Mouse (Mus musculus): ENCODE measurements around the gene Rps12. TPM values are rescaled to one million over a fixed set of nuclear protein-coding genes. Genes with fewer than 3 reads are reported as not detected.

The Rps12 gene
- 737 and 854 TPM in 2 replicates for polyA plus RNA-seq (2012; rRNA removed)

DNA sequence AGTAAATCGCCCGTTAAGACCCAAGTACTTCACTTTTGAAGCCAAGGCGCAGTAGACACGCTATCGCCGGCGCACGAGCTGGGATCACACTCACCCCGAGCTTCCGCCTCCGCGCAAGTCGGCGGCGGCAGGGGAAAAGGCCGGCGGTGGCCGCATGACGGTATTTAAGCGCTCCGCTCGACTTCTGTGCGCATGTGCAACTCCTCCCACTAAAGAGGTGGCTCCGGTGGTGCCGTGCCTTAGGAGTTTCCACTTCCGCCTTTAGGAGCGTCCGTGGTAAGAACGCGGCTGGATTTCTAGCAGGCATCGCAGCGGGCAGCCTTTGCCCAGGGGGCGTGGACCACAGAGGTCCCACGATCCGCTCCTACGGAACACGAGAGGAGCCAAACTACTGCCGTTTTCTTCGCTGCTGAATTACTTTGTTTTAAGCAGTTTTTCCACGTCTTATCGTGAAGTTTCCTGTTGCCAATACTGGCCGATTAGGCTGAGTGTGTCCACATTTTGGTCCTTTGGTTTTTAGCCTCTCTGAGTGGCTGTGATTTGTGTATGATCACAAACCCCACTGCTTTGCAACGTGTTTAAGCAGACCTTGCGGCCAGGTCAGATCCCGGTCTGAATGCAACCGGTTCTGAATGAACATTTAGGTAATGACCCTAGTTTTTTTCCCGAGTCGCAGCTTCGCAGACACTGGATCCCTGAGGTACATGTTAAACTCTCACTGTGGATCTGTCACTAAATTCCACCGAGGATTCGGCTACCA, at the start of gene Rps12:
Gene Rps12, minus strand, starts transcription at position 214 of the 760 bp plus-strand sequence.
- peak within 1 kb of the TSS; percentile 95 for H3K4me3 ChIP-seq (ENCODE audit: control insufficient read depth, low read depth, low read length)
- no peaks in the 10 kb centered on the region for H3K27me3 ChIP-seq (ENCODE audit: control insufficient read depth, insufficient read depth, low read length)
- TF ChIP-seq POLR2A (IDR thresholded peaks at IDR 0.05; ENCODE audit: control insufficient read depth, low read depth, low read length) (peak; percentile 99), CTCF (IDR thresholded peaks at IDR 0.05; ENCODE audit: control insufficient read depth, insufficient read depth, insufficient replicate concordance, low read depth, low read length) (no peak)
- H3K4me1 ChIP-seq (ENCODE audit: control insufficient read depth, insufficient read depth, low read length): no peaks in the 10 kb centered on the region; the same call in 1 of the 2 replicates
- peaks cover 1% of the 10 kb centered on the region; the same call in 1 of the 2 replicates for H3K36me3 ChIP-seq (ENCODE audit: control insufficient read depth, insufficient read depth, low read length)
- peak within 1 kb of the TSS; percentile 83 for H3K27ac ChIP-seq (ENCODE audit: control insufficient read depth, insufficient read depth, low read depth, low read length)

DNA sequence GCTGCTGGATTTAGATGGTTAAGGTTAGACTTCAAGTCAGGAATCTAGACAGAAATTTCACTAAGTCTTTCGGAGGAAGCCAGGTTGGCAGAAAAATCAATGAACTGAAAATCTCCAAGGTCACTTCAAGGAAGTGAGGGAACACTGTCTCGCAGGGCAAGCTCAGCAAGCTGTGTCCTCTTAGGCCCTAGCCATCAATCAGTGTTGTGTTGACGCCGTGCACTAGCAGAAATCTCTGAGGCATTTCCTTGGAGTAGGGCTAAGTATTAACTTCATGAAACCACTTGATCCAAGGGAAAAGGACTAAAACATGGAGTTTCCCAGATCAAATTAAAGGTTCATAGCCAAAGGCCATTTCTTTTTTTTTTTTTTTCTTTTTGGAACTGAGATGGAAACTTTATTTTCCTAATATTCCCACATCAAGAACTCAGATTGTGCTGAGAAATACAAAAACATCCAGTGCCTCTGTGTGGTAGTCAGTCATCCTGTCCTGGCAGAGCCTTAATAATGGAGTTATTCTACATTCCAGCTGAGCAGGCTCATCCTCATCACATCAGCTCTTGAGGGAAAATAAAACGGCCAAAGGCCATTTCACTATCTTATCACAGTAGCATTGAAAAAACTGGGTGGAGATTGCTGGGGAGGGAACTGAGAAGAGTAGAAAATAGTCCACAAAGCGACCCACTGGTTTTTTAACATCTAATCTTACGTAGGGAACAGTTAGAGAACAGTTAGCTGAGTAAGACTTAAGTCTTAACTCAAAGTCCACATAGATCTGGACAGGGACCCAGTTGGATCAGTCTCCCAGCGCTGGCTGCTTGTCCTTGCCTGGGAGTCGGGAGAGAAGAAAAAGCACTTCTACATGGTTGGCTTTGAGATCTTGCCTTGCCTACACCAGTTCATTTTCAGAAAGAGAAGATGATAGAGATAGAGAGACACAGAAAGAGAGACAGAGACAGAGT, 49.2 kb upstream of the Rps12 start:
- Histone ChIP-seq H3K36me3 (ENCODE audit: control insufficient read depth, insufficient read depth, low read length) (no peaks in the 10 kb centered on the region), H3K27ac (ENCODE audit: control insufficient read depth, insufficient read depth, low read depth, low read length) (no peak overlapping the region), H3K4me3 (ENCODE audit: control insufficient read depth, low read depth, low read length) (no peak overlapping the region), H3K4me1 (ENCODE audit: control insufficient read depth, insufficient read depth, low read length) (no peaks in the 10 kb centered on the region), H3K27me3 (ENCODE audit: control insufficient read depth, insufficient read depth, low read length) (no peaks in the 10 kb centered on the region)
- no peak for TF ChIP-seq POLR2A (IDR thresholded peaks at IDR 0.05; ENCODE audit: control insufficient read depth, low read depth, low read length)
- TF ChIP-seq CTCF (IDR thresholded peaks at IDR 0.05; ENCODE audit: control insufficient read depth, insufficient read depth, insufficient replicate concordance, low read depth, low read length): no peak

DNA sequence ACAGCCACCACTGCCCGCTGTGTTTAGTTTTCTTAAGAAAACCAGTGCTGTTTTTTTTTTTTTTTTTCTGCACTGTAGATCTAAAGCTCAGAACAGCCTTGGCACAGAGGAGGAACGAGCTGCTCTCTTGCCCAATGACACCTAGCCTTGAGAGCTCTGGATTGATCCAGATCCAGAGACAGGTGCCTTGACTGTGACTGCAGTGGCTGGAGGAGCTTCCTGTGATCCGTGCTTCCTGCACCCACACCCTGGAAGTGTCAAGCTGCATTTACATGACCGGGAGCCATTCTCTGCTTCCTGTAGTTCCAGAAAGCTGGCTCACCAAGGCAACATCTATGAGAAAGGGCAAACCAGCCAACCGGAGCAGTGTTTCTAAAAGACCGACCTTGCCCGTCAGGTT, 39.4 kb upstream of the Rps12 start:
- H3K36me3 ChIP-seq (ENCODE audit: control insufficient read depth, insufficient read depth, low read length): no peaks in the 10 kb centered on the region
- H3K4me1 ChIP-seq (ENCODE audit: control insufficient read depth, insufficient read depth, low read length): no peaks in the 10 kb centered on the region
- no peak for TF ChIP-seq POLR2A (IDR thresholded peaks at IDR 0.05; ENCODE audit: control insufficient read depth, low read depth, low read length)
- no peak for TF ChIP-seq CTCF (IDR thresholded peaks at IDR 0.05; ENCODE audit: control insufficient read depth, insufficient read depth, insufficient replicate concordance, low read depth, low read length)
- H3K4me3 ChIP-seq (ENCODE audit: control insufficient read depth, low read depth, low read length): no peak overlapping the region
- H3K27me3 ChIP-seq (ENCODE audit: control insufficient read depth, insufficient read depth, low read length): no peaks in the 10 kb centered on the region
- no peak overlapping the region for H3K27ac ChIP-seq (ENCODE audit: control insufficient read depth, insufficient read depth, low read depth, low read length)

DNA sequence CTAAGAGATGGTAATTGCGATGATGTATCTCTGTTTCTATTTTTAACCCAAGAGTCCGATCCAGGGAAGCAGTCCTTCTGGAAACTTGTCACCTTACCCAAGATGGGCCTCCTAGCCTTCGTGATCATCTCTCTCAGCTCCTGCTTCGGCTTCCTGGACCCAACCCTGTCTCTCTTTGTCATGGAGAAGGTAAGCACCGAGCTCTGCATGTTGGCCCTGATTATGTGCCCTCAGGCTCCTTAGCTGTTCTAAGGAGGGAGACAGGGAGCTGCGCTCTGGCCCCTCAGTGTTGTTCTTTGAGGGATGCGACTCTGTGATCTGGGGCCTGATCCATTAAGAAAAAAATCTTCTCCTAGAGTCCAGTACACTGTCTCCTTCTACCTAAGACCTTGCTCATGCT, 29.2 kb upstream of the Rps12 start:
- Histone ChIP-seq H3K36me3 (ENCODE audit: control insufficient read depth, insufficient read depth, low read length) (no peaks in the 10 kb centered on the region), H3K4me1 (ENCODE audit: control insufficient read depth, insufficient read depth, low read length) (no peaks in the 10 kb centered on the region), H3K27ac (ENCODE audit: control insufficient read depth, insufficient read depth, low read depth, low read length) (no peak overlapping the region), H3K4me3 (ENCODE audit: control insufficient read depth, low read depth, low read length) (no peak overlapping the region), H3K27me3 (ENCODE audit: control insufficient read depth, insufficient read depth, low read length) (no peaks in the 10 kb centered on the region)
- no peak for TF ChIP-seq CTCF (IDR thresholded peaks at IDR 0.05; ENCODE audit: control insufficient read depth, insufficient read depth, insufficient replicate concordance, low read depth, low read length)
- TF ChIP-seq POLR2A (IDR thresholded peaks at IDR 0.05; ENCODE audit: control insufficient read depth, low read depth, low read length): no peak

DNA sequence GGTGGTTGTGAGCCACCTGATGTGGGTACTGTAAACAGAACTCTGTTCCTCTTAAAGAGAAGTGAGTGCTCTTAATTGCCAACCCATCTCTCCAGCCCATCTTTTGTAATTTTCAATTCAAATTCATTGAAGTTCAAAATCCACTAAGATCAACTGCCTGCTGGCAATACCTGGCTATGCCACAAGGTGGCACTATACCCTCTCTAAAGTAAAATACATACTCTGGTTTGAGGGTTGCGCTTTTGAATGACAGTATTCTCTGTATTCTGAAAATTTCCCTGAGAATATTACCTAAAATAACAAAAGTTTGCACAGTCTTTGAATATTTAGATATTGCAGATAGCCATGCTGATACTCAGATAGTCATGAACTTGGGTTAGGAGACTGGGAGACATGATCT, 28.1 kb upstream of the Rps12 start:
- no peaks in the 10 kb centered on the region for H3K4me1 ChIP-seq (ENCODE audit: control insufficient read depth, insufficient read depth, low read length)
- TF ChIP-seq CTCF (IDR thresholded peaks at IDR 0.05; ENCODE audit: control insufficient read depth, insufficient read depth, insufficient replicate concordance, low read depth, low read length) (no peak), POLR2A (IDR thresholded peaks at IDR 0.05; ENCODE audit: control insufficient read depth, low read depth, low read length) (no peak)

DNA sequence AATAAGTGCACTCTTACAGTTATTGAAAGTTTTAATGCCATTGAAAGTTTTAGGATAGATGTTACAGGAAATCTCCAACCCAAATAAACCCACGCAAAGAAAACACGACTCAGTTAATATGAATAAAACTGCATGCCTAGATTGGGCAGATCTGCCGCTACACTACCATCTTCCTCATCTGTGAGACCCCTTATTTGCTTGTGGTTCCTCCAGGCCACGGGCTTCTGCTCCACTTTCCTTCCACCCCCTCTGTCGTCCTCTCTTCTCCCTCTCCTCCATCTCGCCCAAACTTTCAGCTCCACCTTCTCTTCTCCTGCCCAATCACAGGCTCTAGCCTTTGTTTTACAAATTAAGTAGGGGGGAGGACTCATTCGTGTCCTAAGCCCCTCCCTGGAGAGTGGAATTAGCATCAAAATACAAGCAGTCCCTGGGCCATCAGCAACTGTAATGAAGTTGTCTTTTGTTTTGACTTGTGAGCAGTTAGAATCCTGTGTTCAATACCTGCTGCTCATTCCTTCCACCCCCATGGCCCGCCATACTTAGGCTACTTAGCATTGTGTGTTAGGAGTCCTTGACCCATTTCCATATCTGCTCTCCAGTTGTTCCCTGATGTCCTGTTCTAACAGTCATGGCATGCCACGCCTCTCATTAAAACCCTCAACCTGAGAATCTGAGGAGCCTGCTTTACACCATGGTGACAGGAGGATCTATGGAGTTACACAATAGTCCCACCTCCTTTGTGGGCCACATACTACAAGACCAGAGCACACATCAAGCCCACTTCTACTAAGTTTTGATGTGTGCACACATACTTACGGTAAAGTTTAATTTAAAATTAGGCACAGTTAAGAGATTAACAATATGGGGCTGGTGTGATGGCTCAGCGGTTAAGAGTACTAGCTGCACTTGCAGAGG, 26.0 kb upstream of the Rps12 start:
- no peak overlapping the region for H3K4me3 ChIP-seq (ENCODE audit: control insufficient read depth, low read depth, low read length)
- H3K36me3 ChIP-seq (ENCODE audit: control insufficient read depth, insufficient read depth, low read length): no peaks in the 10 kb centered on the region
- TF ChIP-seq POLR2A (IDR thresholded peaks at IDR 0.05; ENCODE audit: control insufficient read depth, low read depth, low read length): no peak
- TF ChIP-seq CTCF (IDR thresholded peaks at IDR 0.05; ENCODE audit: control insufficient read depth, insufficient read depth, insufficient replicate concordance, low read depth, low read length): no peak
- H3K27me3 ChIP-seq (ENCODE audit: control insufficient read depth, insufficient read depth, low read length): no peaks in the 10 kb centered on the region
- no peak overlapping the region for H3K27ac ChIP-seq (ENCODE audit: control insufficient read depth, insufficient read depth, low read depth, low read length)
- no peaks in the 10 kb centered on the region for H3K4me1 ChIP-seq (ENCODE audit: control insufficient read depth, insufficient read depth, low read length)

More for the DNA sequence above, 28.1 kb upstream of the Rps12 start:
- H3K36me3 ChIP-seq (ENCODE audit: control insufficient read depth, insufficient read depth, low read length): no peaks in the 10 kb centered on the region
- H3K27me3 ChIP-seq (ENCODE audit: control insufficient read depth, insufficient read depth, low read length): no peaks in the 10 kb centered on the region
- H3K27ac ChIP-seq (ENCODE audit: control insufficient read depth, insufficient read depth, low read depth, low read length): no peak overlapping the region
- H3K4me3 ChIP-seq (ENCODE audit: control insufficient read depth, low read depth, low read length): no peak overlapping the region

Measured in testis, adult 2 months (tissue).